Mouse (Mus musculus): ENCODE measurements around the gene Rabac1. TPM values are rescaled to one million over a fixed set of nuclear protein-coding genes. Genes with fewer than 3 reads are reported as not detected.

The Rabac1 gene
- polyA plus RNA-seq (2016; fragmentation: Nextera tagmentation; extraction: Ambion mirVana), result 63.4 and 67.4 TPM in 2 replicates

DNA sequence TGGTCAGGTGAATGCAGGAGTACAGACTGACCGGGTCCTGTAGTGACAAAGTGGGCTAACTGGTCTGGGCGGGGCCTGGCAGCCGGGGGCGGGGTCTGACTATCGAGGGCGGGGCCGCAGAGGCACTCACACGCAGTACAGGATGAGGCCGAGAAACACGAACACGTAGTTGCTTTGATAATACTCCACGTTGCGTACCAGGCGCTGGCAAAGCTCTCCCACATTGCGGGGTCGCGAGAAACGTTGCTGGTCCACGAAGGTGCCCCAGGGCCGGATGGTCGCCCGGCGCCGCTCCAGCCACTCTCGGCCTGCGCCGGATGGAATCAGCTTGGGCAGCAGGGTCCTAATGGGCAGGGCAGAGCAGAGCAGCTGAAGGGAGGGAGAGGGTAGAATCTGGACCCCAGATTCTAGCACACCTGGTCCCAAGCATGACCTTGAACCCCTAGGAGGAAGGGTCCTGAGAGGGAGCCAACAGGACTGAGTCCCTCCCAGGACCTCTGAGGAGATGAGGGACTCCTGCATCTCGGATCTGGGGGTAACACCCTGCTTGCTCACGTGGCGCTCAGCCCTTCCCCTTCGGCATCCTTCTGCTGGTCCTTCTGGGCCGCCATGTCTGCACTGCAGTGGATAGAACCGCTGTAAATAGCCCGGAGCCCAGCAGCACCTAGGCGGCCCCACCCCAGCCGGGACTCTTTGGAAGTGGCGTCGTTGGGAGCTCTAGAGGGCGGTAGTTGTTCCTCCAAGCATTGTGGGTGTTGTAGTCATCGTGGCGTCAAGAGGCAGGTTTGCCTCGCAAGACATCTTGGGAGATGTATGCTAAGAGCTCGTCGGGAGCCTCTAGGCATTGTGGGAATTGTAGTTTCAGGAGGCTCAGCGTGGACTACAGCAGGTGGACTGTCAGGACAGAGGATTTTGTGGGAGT lies at the start of gene Rabac1:
Gene Rabac1, minus strand, starts transcription at position 783 of the 922 bp plus-strand sequence.
- H3K9ac ChIP-seq, result peak within 1 kb of the TSS; percentile 81
- peak within 1 kb of the TSS; percentile 83 for H3K4me3 ChIP-seq
- no peaks in the 10 kb centered on the region for H3K27me3 ChIP-seq (replicated peaks)
- peak within 1 kb of the TSS; percentile 89 for H3K27ac ChIP-seq
- ATAC-seq, result peak; percentile 92
- H3K4me2 ChIP-seq, result peak within 1 kb of the TSS; percentile 99
- H3K36me3 ChIP-seq, result peaks cover 11% of the 10 kb centered on the region; the same call in 1 of the 2 replicates
- H3K9me3 ChIP-seq (replicated peaks), result no peaks in the 10 kb centered on the region
- peaks cover 21% of the 10 kb centered on the region for H3K4me1 ChIP-seq
- under 1% methylated on average over 45 of the region's 45 CpGs for WGBS (ENCODE audit: insufficient replicate concordance)

DNA sequence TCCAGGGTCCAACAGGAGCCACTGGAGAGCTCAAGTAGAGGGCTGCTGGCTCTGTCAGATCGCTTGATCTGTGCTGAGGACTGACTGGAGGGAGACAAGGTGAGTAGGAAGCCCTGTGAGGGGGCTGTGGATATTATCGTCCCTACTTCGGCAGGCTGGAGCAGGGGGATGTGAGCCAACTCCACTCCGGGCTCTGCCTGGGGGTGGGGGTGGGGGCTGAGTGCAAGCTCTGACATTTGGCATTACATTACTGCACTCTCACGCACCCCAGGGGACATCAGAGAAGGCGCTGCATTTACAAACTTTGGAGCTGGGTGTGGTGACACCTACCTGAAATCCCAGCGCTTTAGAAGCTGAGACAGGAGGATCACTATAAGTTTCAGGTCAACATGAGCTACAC lies 39.0 kb upstream of the Rabac1 start:
- H3K4me1 ChIP-seq, result peaks cover 10% of the 10 kb centered on the region
- H3K4me2 ChIP-seq, result no peak overlapping the region
- H3K27ac ChIP-seq, result no peak overlapping the region
- peaks cover 62% of the 10 kb centered on the region for H3K27me3 ChIP-seq (replicated peaks)
- H3K36me3 ChIP-seq, result peaks cover 11% of the 10 kb centered on the region
- H3K4me3 ChIP-seq, result no peak overlapping the region
- H3K9me3 ChIP-seq (replicated peaks), result no peaks in the 10 kb centered on the region
- ATAC-seq, result no peak
- 53% methylated on average over 7 of the region's 7 CpGs for WGBS (ENCODE audit: insufficient replicate concordance)
- no peak overlapping the region for H3K9ac ChIP-seq

DNA sequence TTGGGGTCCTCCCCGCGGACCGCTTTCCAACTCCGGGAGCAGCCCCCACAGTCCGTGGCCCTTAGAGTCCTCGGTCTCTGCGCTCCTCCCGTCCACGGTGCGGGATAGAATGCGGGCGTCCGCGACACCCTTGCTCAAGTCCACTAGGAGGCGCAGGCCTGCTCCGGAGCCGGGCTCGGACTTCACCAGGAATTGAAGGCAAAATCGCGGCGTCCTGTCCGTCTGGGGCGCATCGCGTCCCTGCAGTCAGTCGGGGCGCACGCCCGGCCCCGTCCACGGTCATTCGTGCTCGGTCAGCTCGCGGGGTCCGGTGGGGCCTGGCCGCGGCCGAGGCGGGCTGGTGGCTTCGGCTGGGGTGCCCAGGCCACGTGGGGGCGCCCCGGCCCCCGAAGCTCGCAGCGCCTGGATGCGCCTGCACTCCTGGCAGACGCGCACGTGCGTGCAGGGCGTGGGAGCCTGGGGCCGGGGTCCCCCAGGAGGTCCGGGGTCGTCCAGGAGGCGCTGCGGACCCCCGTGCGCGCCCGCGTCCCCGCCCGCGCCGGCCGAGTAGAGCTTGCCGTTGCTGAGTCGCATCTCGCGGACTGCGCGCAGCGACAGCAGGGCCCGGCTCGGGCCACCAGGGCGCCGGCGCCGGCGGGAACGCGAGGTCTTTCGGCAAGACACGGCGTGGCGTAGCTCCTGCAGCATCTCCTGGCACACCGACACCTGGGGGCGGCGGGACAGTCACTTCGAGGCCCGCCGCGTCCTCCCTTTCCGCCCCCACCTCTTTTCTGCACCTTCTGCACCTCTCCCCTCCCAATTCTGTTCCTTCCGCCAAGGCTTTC lies 37.7 kb upstream of the Rabac1 start:
- ATAC-seq, result no peak
- H3K27me3 ChIP-seq (replicated peaks), result peaks cover 75% of the 10 kb centered on the region
- WGBS (ENCODE audit: insufficient replicate concordance), result 2% methylated on average over 96 of the region's 97 CpGs

DNA sequence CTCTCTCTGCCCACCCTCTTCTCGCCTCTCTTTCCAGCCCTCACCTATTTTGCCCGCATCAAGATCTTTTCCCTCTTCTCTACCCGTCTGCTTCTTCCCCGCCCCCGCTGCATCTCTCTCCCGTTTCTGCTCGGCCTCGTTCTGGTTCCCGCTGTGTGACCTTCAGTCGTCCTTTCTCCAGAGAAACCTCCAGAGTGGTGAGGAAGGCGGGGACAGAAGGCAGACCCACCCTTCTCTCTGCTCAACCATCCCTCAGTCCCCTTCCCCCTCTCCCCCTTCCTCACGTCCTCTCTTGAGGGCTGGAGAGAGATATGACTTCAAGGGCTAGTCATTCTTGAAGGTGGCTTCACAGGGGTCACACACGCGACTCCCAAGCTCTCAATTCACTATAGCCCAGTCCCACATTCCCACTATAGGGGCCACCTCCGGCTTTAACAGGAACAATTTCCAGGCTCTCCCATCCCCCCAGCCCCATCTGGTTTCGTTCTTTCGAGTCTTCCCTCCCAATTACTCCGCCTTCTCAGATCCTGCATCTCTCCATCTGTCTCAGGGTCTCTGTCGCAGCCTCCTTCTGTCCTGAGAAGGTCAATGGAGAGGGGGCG lies 36.6 kb upstream of the Rabac1 start:
- H3K4me3 ChIP-seq, result no peak overlapping the region
- 10% methylated on average over 20 of the region's 20 CpGs for WGBS (ENCODE audit: insufficient replicate concordance)
- peaks cover 86% of the 10 kb centered on the region for H3K27me3 ChIP-seq (replicated peaks)
- no peaks in the 10 kb centered on the region for H3K9me3 ChIP-seq (replicated peaks)
- no peaks in the 10 kb centered on the region for H3K36me3 ChIP-seq
- ATAC-seq, result no peak
- no peak overlapping the region for H3K9ac ChIP-seq
- H3K4me1 ChIP-seq, result peaks cover 15% of the 10 kb centered on the region
- no peak overlapping the region for H3K27ac ChIP-seq
- H3K4me2 ChIP-seq, result no peak overlapping the region

More for the DNA sequence above, 37.7 kb upstream of the Rabac1 start:
- H3K9ac ChIP-seq, result no peak overlapping the region
- H3K9me3 ChIP-seq (replicated peaks), result no peaks in the 10 kb centered on the region
- peaks cover 7% of the 10 kb centered on the region; the same call in 1 of the 2 replicates for H3K36me3 ChIP-seq
- peaks cover 15% of the 10 kb centered on the region for H3K4me1 ChIP-seq
- H3K27ac ChIP-seq, result no peak overlapping the region
- peak overlapping the region; percentile 70 for H3K4me2 ChIP-seq
- H3K4me3 ChIP-seq, result peak overlapping the region; percentile 38

DNA sequence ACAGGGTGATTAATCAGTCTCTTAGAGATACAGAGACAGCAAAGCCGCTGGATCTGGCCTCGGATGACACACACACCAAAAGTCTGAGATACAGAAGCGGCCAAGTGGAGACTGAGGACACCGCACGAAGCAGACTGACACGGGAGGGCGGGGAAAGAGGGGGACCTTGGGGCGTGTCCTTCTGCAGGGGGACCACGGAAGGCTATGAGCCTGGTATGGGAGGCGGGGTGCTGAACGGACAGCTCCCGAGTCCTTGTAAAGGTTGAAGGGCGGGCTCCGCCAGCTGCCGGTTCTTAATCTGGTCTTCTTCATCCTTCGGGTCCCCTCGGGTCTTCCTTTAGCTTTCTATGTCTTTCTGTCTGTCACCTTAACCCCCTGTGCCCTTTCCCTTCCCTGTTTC lies 36.1 kb upstream of the Rabac1 start:
- Histone ChIP-seq H3K36me3 (no peaks in the 10 kb centered on the region), H3K27me3 (replicated peaks) (peaks cover 92% of the 10 kb centered on the region), H3K4me3 (no peak overlapping the region), H3K4me2 (no peak overlapping the region), H3K9ac (no peak overlapping the region), H3K4me1 (peaks cover 15% of the 10 kb centered on the region), H3K27ac (no peak overlapping the region), H3K9me3 (replicated peaks) (no peaks in the 10 kb centered on the region)
- ATAC-seq, result no peak
- WGBS (ENCODE audit: insufficient replicate concordance), result 2% methylated on average over 17 of the region's 17 CpGs

DNA sequence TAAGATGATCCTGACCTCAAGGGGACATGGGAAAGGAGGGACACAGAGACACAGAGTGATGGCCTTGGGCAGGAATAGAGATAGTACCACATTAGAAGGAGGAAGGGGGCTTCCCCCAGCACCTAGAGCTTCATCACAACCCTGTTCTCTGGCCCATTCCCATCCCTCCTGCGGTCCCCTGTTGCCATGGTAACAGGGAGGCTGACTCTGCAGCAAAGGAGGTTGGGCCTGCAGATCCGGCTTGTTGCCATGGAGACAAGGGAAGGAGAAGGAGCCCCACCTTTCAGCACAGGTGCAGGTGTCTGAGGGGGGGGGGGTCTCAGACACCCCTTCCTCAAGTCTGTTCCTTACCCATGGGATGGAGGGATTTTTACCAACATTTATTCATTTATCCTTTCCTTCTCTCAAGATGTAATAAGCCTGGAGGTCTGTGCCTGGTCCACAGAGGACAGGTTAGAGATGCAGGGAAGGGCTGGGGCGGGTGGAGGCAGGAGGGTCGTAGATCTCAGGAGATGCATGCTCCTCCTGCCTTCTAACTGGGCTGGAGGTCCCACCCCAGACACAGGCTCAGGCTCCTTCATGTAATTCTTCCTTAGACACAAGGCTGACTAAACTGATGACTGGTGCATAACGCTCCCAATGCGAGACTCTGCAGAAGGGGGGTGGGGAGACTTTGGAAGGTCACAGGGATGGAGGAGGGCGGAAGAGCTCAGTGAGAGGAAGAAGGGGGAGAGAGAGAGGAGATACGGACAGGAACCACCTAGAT lies 35.2 kb upstream of the Rabac1 start:
- 32% methylated on average over 8 of the region's 8 CpGs for WGBS (ENCODE audit: insufficient replicate concordance)
- Histone ChIP-seq H3K4me1 (peaks cover 15% of the 10 kb centered on the region), H3K4me3 (no peak overlapping the region), H3K27me3 (replicated peaks) (peaks cover 98% of the 10 kb centered on the region), H3K36me3 (no peaks in the 10 kb centered on the region), H3K27ac (no peak overlapping the region), H3K9me3 (replicated peaks) (no peaks in the 10 kb centered on the region), H3K9ac (no peak overlapping the region), H3K4me2 (no peak overlapping the region)
- ATAC-seq, result no peak

DNA sequence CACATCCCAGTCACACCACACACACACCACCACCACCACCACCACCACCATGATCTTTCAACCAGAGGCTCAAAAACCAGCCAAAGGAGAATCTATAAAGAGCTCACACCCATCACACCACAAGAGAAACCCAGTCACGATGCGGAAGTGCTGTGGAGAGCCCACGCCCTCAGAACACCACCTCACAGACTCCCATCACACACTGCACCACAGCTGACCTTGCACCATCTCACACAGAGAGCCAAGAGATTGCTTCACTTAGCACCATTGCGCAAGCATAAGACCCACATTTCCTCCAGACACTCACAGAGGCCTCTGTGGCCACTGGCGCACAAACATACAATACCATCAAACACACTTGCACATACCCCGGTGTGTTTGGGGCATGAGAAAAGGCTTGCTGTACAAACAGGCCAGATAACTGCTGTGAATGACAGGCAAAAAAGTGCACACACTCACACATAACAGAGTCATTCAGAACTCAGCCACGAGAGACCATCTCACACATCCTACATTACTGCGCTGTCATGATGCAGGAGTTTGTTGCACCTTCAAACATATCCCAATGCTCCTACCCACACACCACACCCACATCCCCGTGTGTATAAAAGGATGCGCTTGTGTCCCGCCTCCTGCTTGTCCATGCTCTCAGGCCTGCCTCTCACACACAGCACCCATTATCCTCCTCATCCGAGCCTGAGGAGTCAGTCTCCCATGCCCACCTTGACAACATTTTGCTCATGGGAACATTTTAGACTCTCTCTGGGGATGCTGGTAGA lies 34.2 kb upstream of the Rabac1 start:
- H3K27me3 ChIP-seq (replicated peaks), result peaks cover 92% of the 10 kb centered on the region
- ATAC-seq, result no peak

DNA sequence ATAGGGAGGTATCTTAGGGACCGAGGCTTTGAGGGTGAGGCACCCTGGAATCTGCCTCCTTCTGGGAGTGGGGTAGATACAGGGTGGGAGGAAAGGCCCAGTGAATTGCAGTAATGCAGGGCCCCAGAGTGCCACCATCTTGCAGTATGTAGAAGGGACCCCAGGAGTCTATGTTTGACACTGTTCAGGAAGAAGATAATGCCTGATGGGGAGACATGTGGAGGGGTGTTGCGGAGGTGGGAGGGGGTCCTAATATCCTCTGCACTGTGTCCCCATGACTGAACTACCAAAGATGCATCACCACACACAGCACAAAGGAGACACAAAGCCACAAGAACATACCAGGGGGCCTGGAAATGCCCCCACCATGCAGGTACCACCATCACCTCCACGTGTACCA lies 33.6 kb upstream of the Rabac1 start:
- H3K9me3 ChIP-seq (replicated peaks), result no peaks in the 10 kb centered on the region
- 0 out of 2 replicates have a peak overlapping the region, but pooled peaks have one; percentile 38 for H3K4me3 ChIP-seq
- H3K27ac ChIP-seq, result no peak overlapping the region
- H3K9ac ChIP-seq, result no peak overlapping the region
- H3K4me1 ChIP-seq, result peaks cover 15% of the 10 kb centered on the region
- H3K27me3 ChIP-seq (replicated peaks), result peaks cover 86% of the 10 kb centered on the region
- peak overlapping the region; percentile 56 for H3K4me2 ChIP-seq
- WGBS (ENCODE audit: insufficient replicate concordance), result 58% methylated on average over 3 of the region's 3 CpGs
- H3K36me3 ChIP-seq, result no peaks in the 10 kb centered on the region
- peak; percentile 39; the same call in 1 of the 2 replicates for ATAC-seq

More for the DNA sequence above, 34.2 kb upstream of the Rabac1 start:
- no peak overlapping the region for H3K4me2 ChIP-seq
- WGBS (ENCODE audit: insufficient replicate concordance), result 51% methylated on average over 12 of the region's 12 CpGs
- no peak overlapping the region for H3K4me3 ChIP-seq
- H3K9me3 ChIP-seq (replicated peaks), result no peaks in the 10 kb centered on the region
- H3K4me1 ChIP-seq, result peaks cover 15% of the 10 kb centered on the region
- no peak overlapping the region for H3K9ac ChIP-seq
- no peak overlapping the region for H3K27ac ChIP-seq
- no peaks in the 10 kb centered on the region for H3K36me3 ChIP-seq

DNA sequence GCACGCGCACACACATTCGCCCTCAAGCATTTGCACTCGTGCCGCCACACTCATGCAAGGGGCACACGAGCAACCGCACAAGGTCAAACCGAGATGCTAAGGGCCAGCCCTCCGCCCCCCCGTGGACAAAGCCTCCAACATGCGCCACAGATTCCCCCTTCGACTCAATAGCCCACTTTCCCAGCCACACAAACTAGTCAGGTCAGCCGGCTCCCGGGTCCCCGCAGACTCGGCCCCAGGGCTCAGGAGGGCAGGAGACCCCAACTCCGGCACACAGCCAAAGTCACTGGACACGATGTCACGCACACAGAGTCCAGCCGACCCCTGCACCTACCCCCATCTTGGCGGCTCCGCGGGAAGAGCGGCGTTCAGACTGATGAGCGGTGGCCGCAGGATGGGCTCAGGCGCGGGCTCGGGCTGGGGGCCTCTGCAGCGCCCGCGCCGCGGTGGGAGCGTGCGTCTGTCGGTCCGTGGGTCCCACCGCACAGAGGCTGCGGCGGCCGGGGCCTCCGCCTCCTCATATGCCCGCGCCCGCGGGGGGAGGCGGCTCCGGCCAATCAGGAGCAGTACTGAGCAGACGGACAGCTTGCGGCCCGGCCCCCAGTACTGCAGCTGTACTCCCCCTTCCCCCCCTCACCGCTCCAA lies 33.0 kb upstream of the Rabac1 start, which contains the start of gene Atp1a3:
Gene Atp1a3, minus strand, starts transcription at position 538 of the 645 bp plus-strand sequence.
- H3K4me1 ChIP-seq, result peaks cover 12% of the 10 kb centered on the region
- WGBS (ENCODE audit: insufficient replicate concordance), result 2% methylated on average over 53 of the region's 54 CpGs
- no peak within 1 kb of the TSS for H3K27ac ChIP-seq
- peak; percentile 33; the same call in 1 of the 2 replicates for ATAC-seq
- H3K27me3 ChIP-seq (replicated peaks), result peaks cover 82% of the 10 kb centered on the region
- no peaks in the 10 kb centered on the region for H3K36me3 ChIP-seq
- peak within 1 kb of the TSS; percentile 56 for H3K4me2 ChIP-seq
- H3K9me3 ChIP-seq (replicated peaks), result no peaks in the 10 kb centered on the region
- H3K9ac ChIP-seq, result no peak within 1 kb of the TSS
- H3K4me3 ChIP-seq, result peak within 1 kb of the TSS; percentile 38

DNA sequence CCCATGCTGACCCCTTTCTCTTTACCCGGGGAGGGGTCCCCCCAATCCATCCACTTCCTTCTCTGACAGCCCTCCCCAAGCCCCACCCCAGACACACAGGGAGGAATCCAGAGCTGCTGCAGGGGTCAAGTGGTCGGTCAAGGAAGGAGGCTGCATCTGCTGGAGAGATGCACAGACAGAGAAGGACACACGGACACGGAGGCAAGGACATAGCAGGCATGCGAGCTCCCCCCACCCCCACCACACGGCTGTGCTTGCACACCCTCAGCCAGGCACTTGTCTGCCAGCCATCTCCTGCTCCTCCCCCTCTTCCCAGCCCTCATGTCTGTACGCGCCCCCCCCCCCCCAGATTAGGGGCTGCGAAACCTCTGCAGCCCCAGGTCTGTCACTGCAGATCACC lies 32.3 kb upstream of the Rabac1 start:
- Histone ChIP-seq H3K9ac (no peak overlapping the region), H3K4me2 (no peak overlapping the region; the same call in 1 of the 2 replicates), H3K9me3 (replicated peaks) (no peaks in the 10 kb centered on the region), H3K4me1 (0 out of 2 replicates have a peak, but pooled peaks cover 5% of the 10 kb centered on the region), H3K36me3 (no peaks in the 10 kb centered on the region), H3K27me3 (replicated peaks) (peaks cover 77% of the 10 kb centered on the region), H3K4me3 (no peak overlapping the region), H3K27ac (no peak overlapping the region)
- no peak for ATAC-seq
- 22% methylated on average over 7 of the region's 9 CpGs for WGBS (ENCODE audit: insufficient replicate concordance)

Data from liver, embryonic 12.5 days (tissue).